Mouse (Mus musculus) midbrain, embryonic 11.5 days (tissue): ENCODE data around the gene Pde2a. TPM values are rescaled to one million over a fixed set of nuclear protein-coding genes. Genes with fewer than 3 reads are reported as not detected.

Experiments used
- ATAC-seq: fragments of 200-750 bp; cut with Nextera tagmentation; 2 replicates; pipeline ENCODE4 v1.8.0; 2017; ENCODE audit warnings: moderate TSS enrichment, moderate library complexity; ENCODE audit not compliant: low FRiP score
- DNase-seq: peaks from one replicate; pipeline ENCODE4 v3.0.0; 2015; ENCODE audit warnings: low spot score; ENCODE audit errors: missing footprints
- H3K27ac ChIP-seq: fragments of 300-500 bp; sonication (generic); 2 replicates; pipeline ENCODE4 v1.5.1; 2014; ENCODE audit warnings: low read depth, low read length
- H3K27me3 ChIP-seq: fragments of 300-500 bp; sonication (generic); 2 replicates; pipeline ENCODE4 v1.6.1; 2014; ENCODE audit warnings: mild to moderate bottlenecking, low read length, moderate library complexity, mixed read lengths; ENCODE audit not compliant: control insufficient read depth, insufficient read depth
- H3K36me3 ChIP-seq: fragments of 300-500 bp; sonication (generic); 2 replicates; pipeline ENCODE4 v1.6.1; 2014; ENCODE audit warnings: mild to moderate bottlenecking, low read length, moderate library complexity, mixed read lengths; ENCODE audit not compliant: control insufficient read depth, insufficient read depth
- H3K4me1 ChIP-seq: fragments of 300-500 bp; sonication (generic); 2 replicates; pipeline ENCODE4 v1.6.1; 2014; ENCODE audit warnings: low read length; ENCODE audit not compliant: control insufficient read depth, insufficient read depth
- H3K4me2 ChIP-seq: fragments of 300-500 bp; sonication (generic); 2 replicates; pipeline ENCODE4 v1.6.1; 2014; ENCODE audit warnings: mild to moderate bottlenecking, moderate library complexity
- H3K4me3 ChIP-seq: fragments of 300-500 bp; sonication (generic); 2 replicates; pipeline ENCODE4 v1.5.1; 2014; ENCODE audit warnings: low read depth, low read length
- H3K9ac ChIP-seq: fragments of 300-500 bp; sonication (generic); 2 replicates; pipeline ENCODE4 v1.6.1; 2014; ENCODE audit warnings: low read length
- H3K9me3 ChIP-seq: fragments of 300-500 bp; sonication (generic); 2 replicates; pipeline ENCODE4 v1.6.1; 2016; ENCODE audit warnings: low read length; ENCODE audit not compliant: control insufficient read depth
- WGBS: fragments of 180-500 bp; shearing (Covaris S2); extraction: QIAGEN DNeasy Blood & Tissue Kit; methylation state at CpG from one replicate; pipeline ENCODE4 v1.1.7; 2014; 5-methylcytosine and 5-hydroxymethylcytosine counted together
- polyA plus RNA-seq: library from polyadenylated mRNA; unstranded; fragments of >200 nt; fragmentation: Nextera tagmentation; extraction: Ambion mirVana; gene quantifications from 2 replicates; pipeline ENCODE4 v1.2.1, GENCODE M21; 2014

The Pde2a gene
- polyA plus RNA-seq, 1 experiment from 2014 or later = 13.0 TPM

DNA sequence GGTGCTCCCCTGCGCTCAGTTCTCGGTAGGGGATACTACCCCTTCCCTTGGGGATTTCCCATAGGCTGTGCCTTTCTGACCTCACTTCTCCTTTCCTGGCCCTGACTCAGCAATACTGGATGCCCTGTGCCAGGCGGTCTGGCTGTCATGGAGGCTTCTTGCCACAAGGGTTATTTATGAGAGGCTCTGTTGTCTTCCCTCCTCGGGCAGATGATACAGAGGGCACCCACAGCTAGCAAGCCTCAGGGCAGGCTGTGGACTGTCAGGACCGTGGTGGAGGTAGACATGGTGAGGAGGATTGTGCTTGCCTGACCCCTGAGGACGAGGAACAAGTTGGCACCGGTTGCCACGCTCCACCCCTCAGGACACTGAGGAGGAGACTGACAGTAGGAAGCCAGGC is 39.1 kb upstream of the Pde2a start:
- DNase-seq (peak; percentile 28), ATAC-seq (no peak)
- H3K4me3 ChIP-seq = no peak overlapping the region
- peaks cover 5% of the 10 kb centered on the region; the same call in 1 of the 2 replicates for H3K4me1 ChIP-seq
- no peak overlapping the region for H3K27ac ChIP-seq
- 81% methylated on average over 8 of the region's 8 CpGs for WGBS
- no peaks in the 10 kb centered on the region for H3K36me3 ChIP-seq
- no peaks in the 10 kb centered on the region for H3K27me3 ChIP-seq
- H3K9ac ChIP-seq = no peak overlapping the region
- H3K9me3 ChIP-seq = no peaks in the 10 kb centered on the region
- H3K4me2 ChIP-seq = no peak overlapping the region

DNA sequence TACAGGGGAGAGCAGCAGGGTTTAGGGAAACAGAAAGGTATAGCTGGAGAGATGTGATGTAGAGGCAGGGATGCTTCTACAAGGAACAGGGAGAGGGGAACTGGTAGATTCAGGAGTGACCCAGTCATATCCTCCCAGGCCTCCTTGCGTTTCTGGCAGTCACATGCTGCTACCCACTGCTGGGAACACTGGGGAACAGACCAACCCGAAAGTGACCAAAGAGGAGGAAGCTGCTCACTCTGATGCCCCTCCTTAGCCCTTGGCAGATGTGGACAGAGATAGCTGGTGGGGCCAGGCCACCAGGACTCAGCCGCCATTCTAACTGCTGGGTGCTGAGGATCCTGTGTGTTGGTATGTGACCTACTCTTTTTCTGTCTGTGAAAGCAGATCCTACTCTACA is 37.7 kb upstream of the Pde2a start:
- no peak for DNase-seq
- no peak overlapping the region for H3K9ac ChIP-seq
- peaks cover 5% of the 10 kb centered on the region; the same call in 1 of the 2 replicates for H3K4me1 ChIP-seq
- no peak overlapping the region for H3K27ac ChIP-seq
- no peak overlapping the region for H3K4me3 ChIP-seq
- 83% methylated on average over 3 of the region's 3 CpGs for WGBS
- H3K4me2 ChIP-seq = no peak overlapping the region
- ATAC-seq = no peak
- H3K36me3 ChIP-seq = no peaks in the 10 kb centered on the region
- no peaks in the 10 kb centered on the region for H3K9me3 ChIP-seq
- H3K27me3 ChIP-seq = no peaks in the 10 kb centered on the region

DNA sequence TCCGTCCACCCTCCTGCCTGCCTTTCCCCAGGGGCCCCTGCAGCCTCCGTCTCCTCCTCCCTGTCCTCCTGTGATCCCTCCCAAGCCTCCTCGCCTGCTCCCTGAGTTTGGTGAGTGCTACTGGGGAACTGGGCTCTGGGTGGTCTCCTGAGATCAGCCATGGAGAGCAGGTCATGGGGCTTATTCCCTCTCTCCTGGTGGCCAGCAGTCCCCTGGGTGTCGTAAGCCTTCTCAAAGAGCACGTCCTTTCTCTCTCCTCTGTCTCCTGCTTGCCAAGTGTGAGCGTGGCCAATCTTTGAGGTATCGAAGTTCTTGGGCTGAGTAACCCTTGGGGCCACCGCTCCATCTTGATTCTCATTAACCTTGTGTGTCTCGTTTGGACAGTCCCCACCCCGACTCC is 36.6 kb upstream of the Pde2a start:
- H3K27me3 ChIP-seq = no peaks in the 10 kb centered on the region
- no peak overlapping the region for H3K4me2 ChIP-seq
- peaks cover 5% of the 10 kb centered on the region; the same call in 1 of the 2 replicates for H3K4me1 ChIP-seq
- 67% methylated on average over 10 of the region's 10 CpGs for WGBS
- H3K36me3 ChIP-seq = no peaks in the 10 kb centered on the region
- H3K4me3 ChIP-seq = no peak overlapping the region
- ATAC-seq (no peak), DNase-seq (peak; percentile 45)
- no peak overlapping the region for H3K9ac ChIP-seq
- no peak overlapping the region for H3K27ac ChIP-seq
- H3K9me3 ChIP-seq = no peaks in the 10 kb centered on the region

DNA sequence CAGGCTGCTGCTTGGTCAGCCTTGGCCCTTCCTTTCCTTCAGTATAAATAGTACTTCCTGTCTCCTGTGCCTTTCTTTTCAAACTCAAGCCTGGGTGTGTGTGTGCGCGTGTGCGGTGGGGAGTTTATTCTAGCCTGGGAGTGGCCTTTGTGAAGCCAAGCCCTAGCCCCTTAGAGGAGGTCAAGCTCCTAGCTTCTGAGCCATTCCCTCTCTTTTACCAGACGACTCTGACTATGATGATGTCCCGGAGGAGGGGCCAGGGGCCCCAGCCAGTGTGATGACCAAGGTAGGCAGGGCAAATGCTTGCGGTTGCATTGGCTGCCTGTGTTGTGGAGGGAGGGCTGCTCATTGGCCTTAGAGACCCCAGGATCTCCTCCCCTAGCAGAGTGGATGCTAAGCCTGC is 36.2 kb upstream of the Pde2a start:
- 52% methylated on average over 6 of the region's 6 CpGs for WGBS
- H3K27ac ChIP-seq = no peak overlapping the region
- H3K4me2 ChIP-seq = no peak overlapping the region
- no peaks in the 10 kb centered on the region for H3K36me3 ChIP-seq
- peaks cover 5% of the 10 kb centered on the region; the same call in 1 of the 2 replicates for H3K4me1 ChIP-seq
- H3K9me3 ChIP-seq = no peaks in the 10 kb centered on the region
- H3K27me3 ChIP-seq = no peaks in the 10 kb centered on the region
- no peak overlapping the region for H3K4me3 ChIP-seq
- no peak for ATAC-seq
- H3K9ac ChIP-seq = no peak overlapping the region
- DNase-seq = peak; percentile 72

DNA sequence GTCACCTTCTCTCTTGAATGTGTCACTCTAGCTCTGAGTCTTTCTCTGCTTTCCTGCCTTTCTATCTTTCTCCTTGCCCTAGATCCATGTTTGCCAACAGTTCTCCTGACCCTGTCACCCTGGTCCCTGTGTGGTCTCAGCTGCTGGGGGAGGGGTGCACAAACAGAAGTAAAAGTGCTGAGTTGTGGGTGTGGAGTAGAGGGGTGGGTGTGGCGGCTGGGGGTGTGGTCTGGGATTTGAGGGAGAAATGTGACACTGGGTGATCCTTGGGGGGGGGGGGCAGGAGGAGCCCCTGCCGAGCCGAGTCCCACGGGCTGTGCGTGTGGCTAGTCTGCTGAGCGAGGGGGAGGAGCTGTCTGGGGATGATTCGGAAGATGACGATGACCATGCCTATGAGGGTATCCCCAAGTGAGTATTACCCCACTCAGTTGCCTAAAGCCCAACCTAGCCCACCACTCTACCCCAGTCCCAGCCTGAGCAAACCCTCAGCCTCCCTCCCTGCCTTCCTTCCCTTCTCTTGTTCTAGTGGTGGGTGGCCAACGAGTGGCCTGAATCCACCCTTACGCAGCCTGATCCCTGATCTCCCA is 35.5 kb upstream of the Pde2a start:
- H3K4me3 ChIP-seq = no peak overlapping the region
- peaks cover 5% of the 10 kb centered on the region; the same call in 1 of the 2 replicates for H3K4me1 ChIP-seq
- no peaks in the 10 kb centered on the region for H3K36me3 ChIP-seq
- ATAC-seq (no peak), DNase-seq (peak; percentile 81)
- H3K27me3 ChIP-seq = no peaks in the 10 kb centered on the region
- H3K4me2 ChIP-seq = no peak overlapping the region
- no peak overlapping the region for H3K9ac ChIP-seq
- no peaks in the 10 kb centered on the region for H3K9me3 ChIP-seq
- WGBS = 79% methylated on average over 6 of the region's 10 CpGs
- H3K27ac ChIP-seq = no peak overlapping the region

DNA sequence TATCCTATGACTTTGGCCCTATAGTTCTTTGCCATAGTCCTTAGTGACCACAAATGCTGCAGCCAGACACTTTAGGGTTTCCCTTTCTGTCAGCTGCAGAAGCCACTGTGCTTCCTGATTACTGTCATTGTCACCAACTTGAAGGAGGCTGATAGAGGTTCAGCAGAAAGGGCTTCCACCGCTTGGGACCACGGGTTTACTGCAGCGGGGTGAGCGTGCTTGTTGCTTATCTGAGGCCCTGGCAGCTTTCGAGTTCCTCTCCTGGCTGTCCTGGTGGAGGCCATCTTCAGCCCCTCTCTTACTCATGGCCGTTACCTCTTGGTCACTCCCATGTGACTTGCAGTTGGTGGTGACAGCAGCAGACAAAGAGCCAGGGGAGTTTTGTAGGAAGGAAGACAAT is 32.2 kb upstream of the Pde2a start:
- Histone ChIP-seq H3K4me2 (no peak overlapping the region), H3K27me3 (no peaks in the 10 kb centered on the region), H3K9ac (no peak overlapping the region), H3K4me3 (no peak overlapping the region), H3K9me3 (no peaks in the 10 kb centered on the region), H3K4me1 (peaks cover 14% of the 10 kb centered on the region), H3K36me3 (no peaks in the 10 kb centered on the region), H3K27ac (no peak overlapping the region)
- 86% methylated on average over 6 of the region's 6 CpGs for WGBS
- DNase-seq (no peak), ATAC-seq (no peak)

DNA sequence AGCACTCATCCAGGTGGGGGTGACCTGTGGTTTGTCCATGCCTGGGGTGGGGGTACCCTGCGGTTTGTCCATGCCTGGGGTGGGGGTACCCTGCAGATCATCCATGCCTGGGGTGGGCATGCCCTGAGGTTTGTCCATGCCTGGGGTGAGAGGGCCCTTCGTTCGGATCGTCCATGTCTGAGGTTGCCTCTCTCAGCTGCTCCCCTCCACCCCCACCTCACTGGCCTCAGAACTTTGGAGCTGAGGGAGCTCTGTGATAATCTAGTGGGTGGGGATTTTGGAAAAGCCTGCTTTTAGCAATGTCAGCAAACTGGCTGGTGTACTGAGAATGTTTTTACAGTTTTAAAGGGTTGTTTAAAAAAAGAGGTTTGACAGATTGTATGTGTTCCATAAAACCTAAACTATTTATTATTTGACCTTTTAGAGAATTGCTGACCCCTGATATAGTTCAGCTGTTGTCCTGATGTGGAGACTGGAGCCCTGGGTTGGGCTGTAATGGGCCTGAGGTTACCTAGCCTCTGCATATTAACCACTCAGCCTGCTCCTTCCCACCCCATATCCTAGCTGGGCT is 29.5 kb upstream of the Pde2a start:
- Histone ChIP-seq H3K4me3 (no peak overlapping the region), H3K9me3 (no peaks in the 10 kb centered on the region), H3K4me2 (no peak overlapping the region), H3K27me3 (no peaks in the 10 kb centered on the region; the same call in 1 of the 2 replicates), H3K9ac (no peak overlapping the region), H3K27ac (no peak overlapping the region), H3K4me1 (peaks cover 10% of the 10 kb centered on the region), H3K36me3 (no peaks in the 10 kb centered on the region)
- ATAC-seq (no peak), DNase-seq (no peak)
- 78% methylated on average over 4 of the region's 4 CpGs for WGBS

DNA sequence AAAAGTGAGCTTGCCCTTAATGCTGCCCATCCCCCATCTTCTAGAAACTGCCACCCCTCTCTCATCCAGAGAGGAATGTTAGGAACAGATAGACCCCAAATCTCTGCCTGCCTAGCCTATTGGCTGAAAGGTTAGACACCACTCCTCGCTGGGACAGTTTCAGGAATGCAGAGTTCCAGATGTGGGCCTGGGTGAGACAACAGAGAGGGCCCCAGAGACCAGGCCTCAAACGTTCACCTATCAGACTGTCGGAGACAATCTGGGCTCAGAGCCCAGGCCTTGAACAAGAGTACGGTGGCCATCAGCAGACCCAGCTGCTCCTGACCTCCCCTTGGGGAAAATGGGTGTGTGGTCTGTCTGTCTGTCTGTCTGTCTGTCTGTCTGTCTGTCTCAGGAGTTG is 28.5 kb upstream of the Pde2a start:
- ATAC-seq (no peak), DNase-seq (no peak)
- no peak overlapping the region for H3K4me3 ChIP-seq
- H3K27ac ChIP-seq = no peak overlapping the region
- H3K36me3 ChIP-seq = no peaks in the 10 kb centered on the region
- H3K9me3 ChIP-seq = no peaks in the 10 kb centered on the region
- peaks cover 10% of the 10 kb centered on the region for H3K4me1 ChIP-seq
- H3K9ac ChIP-seq = no peak overlapping the region
- 67% methylated on average over 4 of the region's 4 CpGs for WGBS
- no peak overlapping the region for H3K4me2 ChIP-seq
- H3K27me3 ChIP-seq = no peaks in the 10 kb centered on the region; the same call in 1 of the 2 replicates

DNA sequence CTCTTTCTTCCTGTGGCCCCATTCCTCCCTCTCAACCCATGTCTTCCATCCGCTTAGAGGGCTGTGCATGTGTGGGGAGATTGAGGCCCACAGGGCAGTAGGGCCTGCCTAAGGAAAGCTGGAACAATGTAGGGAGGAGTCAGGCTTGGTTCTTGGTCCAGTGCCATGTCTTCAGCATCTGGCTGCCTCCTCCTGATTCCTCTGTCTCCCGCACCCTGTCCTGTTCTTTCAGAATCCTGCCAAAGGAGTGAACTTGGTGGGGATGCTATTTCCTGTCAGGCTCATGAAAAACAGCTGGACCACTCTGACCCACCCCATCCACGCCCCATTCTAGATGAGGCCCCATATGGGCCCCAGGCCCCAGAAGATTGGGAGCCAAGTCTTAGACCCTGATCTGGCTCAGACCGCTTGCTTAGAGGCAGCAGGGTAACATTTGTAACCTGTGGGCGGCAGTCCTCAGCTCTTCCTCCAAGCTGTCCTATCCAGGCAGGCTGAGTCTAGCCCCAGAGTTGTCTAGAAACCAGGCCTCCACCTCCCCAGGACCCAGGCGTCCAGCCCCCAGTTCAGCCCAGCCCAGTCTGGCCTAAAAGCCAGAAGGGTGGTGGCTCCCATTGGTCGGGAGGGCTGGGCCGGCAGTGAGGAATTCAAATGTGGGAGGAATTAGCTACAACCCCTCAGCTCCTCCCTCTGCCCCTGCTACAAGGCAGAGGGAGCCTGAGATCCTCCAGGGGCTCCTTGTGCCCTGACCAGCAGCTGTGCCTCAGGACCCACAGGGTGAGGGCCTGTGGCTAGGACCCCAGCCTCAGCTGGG is 27.6 kb upstream of the Pde2a start:
- Histone ChIP-seq H3K36me3 (no peaks in the 10 kb centered on the region), H3K9me3 (no peaks in the 10 kb centered on the region), H3K9ac (peak overlapping the region; percentile 30; the same call in 1 of the 2 replicates), H3K4me1 (peaks cover 10% of the 10 kb centered on the region), H3K27me3 (no peaks in the 10 kb centered on the region; the same call in 1 of the 2 replicates), H3K27ac (no peak overlapping the region), H3K4me3 (no peak overlapping the region), H3K4me2 (0 out of 2 replicates have a peak overlapping the region, but pooled peaks have one; percentile 3)
- ATAC-seq (peak; percentile 66; the same call in 1 of the 2 replicates), DNase-seq (peak; percentile 84)
- WGBS = 39% methylated on average over 8 of the region's 8 CpGs
